Mouse (Mus musculus) cerebral cortex, adult 2 months (tissue): ENCODE measurements around the gene Gm7257.

Experiments
- WGBS: fragments of 180-500 bp; shearing (Covaris S2); methylation state at CpG from one replicate; pipeline ENCODE4 v1.1.7; 2018; 5-methylcytosine and 5-hydroxymethylcytosine counted together

Gm7257 gene

DNA sequence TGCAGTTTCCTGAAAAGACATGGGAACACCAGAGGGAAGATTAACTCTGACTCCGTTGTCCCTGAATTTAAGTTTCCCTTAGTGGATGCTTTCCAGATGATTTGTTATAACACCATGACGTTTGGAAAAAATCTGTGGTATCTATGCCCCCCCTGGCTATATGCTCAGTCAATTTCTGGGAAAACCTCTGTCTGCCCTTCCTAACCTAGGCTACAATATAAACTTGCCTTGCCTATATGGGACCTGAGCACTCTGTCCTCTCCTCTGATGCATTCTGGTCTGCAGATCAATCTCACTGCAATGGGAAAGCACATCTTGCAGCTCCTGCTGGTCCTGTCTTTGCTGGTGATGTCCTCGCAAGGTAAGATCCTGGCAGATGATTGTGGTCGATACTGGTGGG lies at the start of gene Gm7257:
Gm7257 (plus strand) TSS at position 301 of the 400 bp plus-strand sequence.
- WGBS, result 71% methylated on average over 4 of the region's 4 CpGs

DNA sequence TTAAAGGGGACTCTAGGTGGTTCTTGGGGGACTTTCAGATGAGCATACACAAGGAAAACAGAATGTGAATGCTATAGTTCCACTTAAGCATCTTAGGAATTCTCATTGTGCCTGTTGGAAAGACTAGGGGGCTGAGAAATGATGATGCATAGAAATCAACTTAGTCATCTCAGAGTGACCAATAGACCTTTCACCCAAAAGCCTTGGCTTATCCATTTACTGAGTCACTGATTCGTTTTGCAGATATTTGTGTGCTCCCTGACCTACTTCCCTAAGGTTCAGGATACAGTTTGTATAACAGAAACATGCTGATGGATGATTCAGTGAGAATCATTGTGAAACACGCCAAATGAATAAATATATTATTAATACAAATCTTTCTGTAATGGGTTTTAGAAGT lies 28.7 kb upstream of the Gm7257 start:
- 44% methylated on average over 2 of the region's 2 CpGs for WGBS

DNA sequence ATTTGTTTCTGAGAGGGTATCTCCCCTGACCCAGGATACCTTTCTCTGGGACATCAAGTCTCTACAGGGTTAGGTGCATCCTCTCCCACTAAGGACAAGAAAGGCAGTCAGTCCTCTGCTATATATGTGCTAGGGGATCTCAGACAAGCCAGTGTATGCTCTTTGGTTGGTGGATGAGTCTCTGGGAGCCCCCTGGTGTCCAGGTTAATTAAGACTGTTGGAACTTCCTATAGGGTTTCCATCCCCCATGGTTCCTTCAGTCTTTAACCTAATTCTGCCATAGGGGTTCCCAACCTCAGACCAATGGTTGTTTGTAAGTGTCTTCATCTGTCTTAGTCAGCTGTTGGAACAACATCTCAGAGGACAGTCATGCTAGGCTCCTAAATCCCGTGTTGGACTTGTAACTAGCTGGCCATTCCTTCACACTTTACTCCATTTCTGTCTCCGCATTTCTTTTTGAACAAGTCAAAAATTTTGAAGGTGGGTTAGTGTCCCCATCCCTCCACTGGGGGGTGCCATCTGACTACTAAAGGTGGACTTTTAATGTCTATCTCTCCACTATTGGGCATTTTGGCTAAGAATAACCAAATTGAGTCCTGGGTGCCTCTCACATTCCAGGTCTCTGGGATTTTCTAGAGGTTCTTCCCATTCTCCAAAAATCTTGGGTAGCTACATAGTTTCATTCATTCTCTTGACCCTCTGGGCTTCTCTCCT lies 3.5 kb downstream of the Gm7257 start:
- WGBS, result 33% methylated on average over 2 of the region's 2 CpGs

DNA sequence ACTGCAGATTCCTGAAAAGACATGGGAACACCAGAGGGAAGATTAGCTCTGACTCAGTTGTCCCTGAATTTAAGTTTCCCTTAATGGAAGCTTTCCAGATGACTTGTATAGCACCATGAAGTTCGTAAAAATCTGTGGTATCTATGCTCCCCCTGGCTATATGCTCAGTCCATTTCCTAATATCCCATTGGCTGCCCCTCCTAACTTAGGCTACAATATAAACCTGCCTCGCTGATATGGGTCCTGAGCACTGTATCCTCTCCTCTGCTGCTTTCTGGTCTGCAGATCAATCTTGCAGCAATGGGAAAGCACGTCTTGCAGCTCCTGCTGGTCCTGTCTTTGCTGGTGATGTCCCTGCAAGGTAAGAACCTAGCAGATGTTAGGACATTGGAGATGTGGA lies 43.7 kb downstream of the Gm7257 start, which contains the start of gene Gm9513:
Gm9513 (plus strand) TSS at position 301 of the 400 bp plus-strand sequence.
- WGBS, result 56% methylated on average over 3 of the region's 3 CpGs
